Mouse (Mus musculus) midbrain, embryonic 15.5 days (tissue): ENCODE results near the gene Dhx33. TPM values are rescaled to one million over a fixed set of nuclear protein-coding genes. Genes with fewer than 3 reads are reported as not detected.
A peak's percentile ranks its signal among the peaks of the same experiment; 100 is the strongest.

ENCODE experiments used
- ATAC-seq: fragments of 200-750 bp; cut with Nextera tagmentation; replicated peaks from 2 replicates; pipeline ENCODE4 v1.8.0; 2017; ENCODE audit warnings: moderate TSS enrichment
- H3K27ac ChIP-seq: fragments of 300-500 bp; sonication (generic); 2 replicates; pipeline ENCODE4 v1.5.1; 2015; ENCODE audit warnings: mild to moderate bottlenecking, inconsistent platforms
- H3K27me3 ChIP-seq: fragments of 300-500 bp; sonication (generic); replicated peaks from 2 replicates; pipeline ENCODE4 v1.6.1; 2015; ENCODE audit warnings: inconsistent platforms
- H3K36me3 ChIP-seq: fragments of 300-500 bp; sonication (generic); replicated peaks from 2 replicates; pipeline ENCODE4 v1.6.1; 2015; ENCODE audit warnings: inconsistent platforms
- H3K4me1 ChIP-seq: fragments of 300-500 bp; sonication (generic); 2 replicates; pipeline ENCODE4 v1.6.1; 2015; ENCODE audit warnings: inconsistent platforms
- H3K4me2 ChIP-seq: fragments of 300-500 bp; sonication (generic); 2 replicates; pipeline ENCODE4 v1.6.1; 2015; ENCODE audit warnings: inconsistent platforms, mild to moderate bottlenecking, moderate library complexity
- H3K4me3 ChIP-seq: fragments of 300-500 bp; sonication (generic); 2 replicates; pipeline ENCODE4 v1.5.1; 2015; ENCODE audit warnings: mild to moderate bottlenecking, inconsistent platforms
- H3K9ac ChIP-seq: fragments of 300-500 bp; sonication (generic); 2 replicates; pipeline ENCODE4 v1.6.1; 2015; ENCODE audit warnings: mild to moderate bottlenecking, inconsistent platforms
- H3K9me3 ChIP-seq: fragments of 300-500 bp; sonication (generic); 2 replicates; pipeline ENCODE4 v1.6.1; 2016; ENCODE audit warnings: inconsistent platforms
- WGBS: fragments of 180-500 bp; shearing (Covaris S2); methylation state at CpG from one replicate; pipeline ENCODE4 v1.1.7; 2015; ENCODE audit warnings: mixed read lengths; 5-methylcytosine and 5-hydroxymethylcytosine counted together
- polyA plus RNA-seq: library from polyadenylated mRNA; unstranded; fragments of >200 nt; fragmentation: Nextera tagmentation; extraction: Ambion mirVana; gene quantifications from 2 replicates; pipeline ENCODE4 v1.2.1, GENCODE M21; 2015

Dhx33 gene
- polyA plus RNA-seq, 1 experiment from 2014 or later = 16.2 TPM

- 90% methylated on average over 1 of the region's 1 CpGs for WGBS
- H3K4me1 ChIP-seq = peaks cover 41% of the 10 kb centered on the region
- H3K9ac ChIP-seq = no peak overlapping the region
- ATAC-seq = no peak
- peak overlapping the region; percentile 15; the same call in 1 of the 2 replicates for H3K4me2 ChIP-seq
- H3K4me3 ChIP-seq = no peak overlapping the region
- H3K27ac ChIP-seq = no peak overlapping the region
- no peaks in the 10 kb centered on the region for H3K9me3 ChIP-seq
- peaks cover 9% of the 10 kb centered on the region for H3K36me3 ChIP-seq
- H3K27me3 ChIP-seq = no peaks in the 10 kb centered on the region
These were observed 12.8 kb upstream of the Dhx33 start for GRCm38 (mm10) chr11:71017051-71017450.

GRCm38 (mm10) chr11:71012743-71013142 is 8.5 kb upstream of the Dhx33 start:
- no peak overlapping the region for H3K9ac ChIP-seq
- H3K27ac ChIP-seq = no peak overlapping the region
- H3K4me1 ChIP-seq = peaks cover 17% of the 10 kb centered on the region
- H3K4me2 ChIP-seq = no peak overlapping the region
- H3K9me3 ChIP-seq = no peaks in the 10 kb centered on the region
- peaks cover 31% of the 10 kb centered on the region for H3K36me3 ChIP-seq
- WGBS = 95% methylated on average over 7 of the region's 7 CpGs
- no peak for ATAC-seq
- no peaks in the 10 kb centered on the region for H3K27me3 ChIP-seq
- no peak overlapping the region for H3K4me3 ChIP-seq

GRCm38 (mm10) chr11:71008321-71008720 is 4.1 kb upstream of the Dhx33 start:
- 98% methylated on average over 3 of the region's 3 CpGs for WGBS
- Histone ChIP-seq H3K27me3 (no peaks in the 10 kb centered on the region), H3K36me3 (peaks cover 31% of the 10 kb centered on the region), H3K9me3 (no peaks in the 10 kb centered on the region), H3K4me2 (no peak overlapping the region), H3K4me3 (no peak overlapping the region), H3K4me1 (peaks cover 8% of the 10 kb centered on the region), H3K9ac (no peak overlapping the region), H3K27ac (no peak overlapping the region)
- no peak for ATAC-seq

GRCm38 (mm10) chr11:71007831-71008230 is 3.6 kb upstream of the Dhx33 start:
- H3K36me3 ChIP-seq = peaks cover 30% of the 10 kb centered on the region

GRCm38 (mm10) chr11:71007026-71007425 is 2.8 kb upstream of the Dhx33 start:
- H3K9me3 ChIP-seq = no peaks in the 10 kb centered on the region
- H3K4me2 ChIP-seq = no peak overlapping the region
- WGBS = 95% methylated on average over 6 of the region's 6 CpGs
- no peaks in the 10 kb centered on the region for H3K27me3 ChIP-seq
- H3K9ac ChIP-seq = no peak overlapping the region
- no peak overlapping the region for H3K27ac ChIP-seq
- peaks cover 21% of the 10 kb centered on the region for H3K4me1 ChIP-seq
- H3K4me3 ChIP-seq = no peak overlapping the region
- no peak for ATAC-seq
- H3K36me3 ChIP-seq = peaks cover 21% of the 10 kb centered on the region; the same call in 1 of the 2 replicates

More at GRCm38 (mm10) chr11:71007831-71008230, 3.6 kb upstream of the Dhx33 start:
- H3K4me1 ChIP-seq = peaks cover 13% of the 10 kb centered on the region
- H3K27me3 ChIP-seq = no peaks in the 10 kb centered on the region
- WGBS = 93% methylated on average over 7 of the region's 7 CpGs
- H3K9ac ChIP-seq = no peak overlapping the region
- H3K27ac ChIP-seq = no peak overlapping the region
- no peak overlapping the region for H3K4me2 ChIP-seq
- H3K9me3 ChIP-seq = no peaks in the 10 kb centered on the region
- H3K4me3 ChIP-seq = no peak overlapping the region
- ATAC-seq = no peak

- Histone ChIP-seq H3K9me3 (no peaks in the 10 kb centered on the region), H3K4me1 (peaks cover 22% of the 10 kb centered on the region), H3K27me3 (no peaks in the 10 kb centered on the region), H3K27ac (peak overlapping the region; percentile 53), H3K4me3 (peak overlapping the region; percentile 100), H3K9ac (peak overlapping the region; percentile 20; the same call in 1 of the 2 replicates), H3K36me3 (peaks cover 12% of the 10 kb centered on the region; the same call in 1 of the 2 replicates), H3K4me2 (peak overlapping the region; percentile 91)
- no peak for ATAC-seq
- WGBS = 66% methylated on average over 5 of the region's 5 CpGs
These were observed 809 bp upstream of the Dhx33 start for GRCm38 (mm10) chr11:71005046-71005445.

- under 1% methylated on average over 49 of the region's 49 CpGs for WGBS
- peak; percentile 87 for ATAC-seq
- Histone ChIP-seq H3K36me3 (peaks cover 16% of the 10 kb centered on the region), H3K9me3 (no peaks in the 10 kb centered on the region), H3K9ac (peak overlapping the region; percentile 83), H3K4me2 (peak overlapping the region; percentile 91), H3K4me3 (peak overlapping the region; percentile 100), H3K27ac (peak overlapping the region; percentile 84), H3K27me3 (no peaks in the 10 kb centered on the region), H3K4me1 (peaks cover 22% of the 10 kb centered on the region)
These were observed 474 bp downstream of the Dhx33 start for GRCm38 (mm10) chr11:71003611-71004315.

- Histone ChIP-seq H3K36me3 (peaks cover 28% of the 10 kb centered on the region), H3K4me3 (no peak overlapping the region), H3K27me3 (no peaks in the 10 kb centered on the region), H3K4me2 (no peak overlapping the region), H3K9ac (no peak overlapping the region), H3K9me3 (no peaks in the 10 kb centered on the region), H3K27ac (no peak overlapping the region), H3K4me1 (peaks cover 22% of the 10 kb centered on the region)
- WGBS = 93% methylated on average over 4 of the region's 4 CpGs
- no peak for ATAC-seq
These were observed 3.1 kb downstream of the Dhx33 start for GRCm38 (mm10) chr11:71001167-71001566.

- Histone ChIP-seq H3K27ac (peak within 1 kb of the TSS; percentile 57), H3K4me1 (peaks cover 13% of the 10 kb centered on the region), H3K27me3 (no peaks in the 10 kb centered on the region), H3K9ac (peak within 1 kb of the TSS; percentile 81), H3K4me3 (peak within 1 kb of the TSS; percentile 89), H3K36me3 (peaks cover 45% of the 10 kb centered on the region; the same call in 1 of the 2 replicates), H3K9me3 (no peaks in the 10 kb centered on the region), H3K4me2 (peak within 1 kb of the TSS; percentile 69)
- ATAC-seq = peak; percentile 96
- under 1% methylated on average over 64 of the region's 64 CpGs for WGBS
These were observed 21.5 kb downstream of the Dhx33 start, which contains the start of gene C1qbp for GRCm38 (mm10) chr11:70982557-70983228. Gene C1qbp (minus strand): TSS chr11:70983026.

- Histone ChIP-seq H3K9ac (peak overlapping the region; percentile 81), H3K4me3 (peak overlapping the region; percentile 89), H3K4me2 (peak overlapping the region; percentile 69), H3K9me3 (no peaks in the 10 kb centered on the region), H3K27ac (no peak overlapping the region), H3K36me3 (peaks cover 45% of the 10 kb centered on the region), H3K4me1 (peaks cover 13% of the 10 kb centered on the region), H3K27me3 (no peaks in the 10 kb centered on the region)
- no peak for ATAC-seq
- whole genome bisulfite sequencing = 12% methylated on average over 12 of the region's 12 CpGs
These were observed 22.2 kb downstream of the Dhx33 start for GRCm38 (mm10) chr11:70982030-70982429.

- ATAC-seq = no peak
- Histone ChIP-seq H3K27ac (no peak overlapping the region), H3K36me3 (peaks cover 44% of the 10 kb centered on the region), H3K4me2 (no peak overlapping the region; the same call in 1 of the 2 replicates), H3K27me3 (no peaks in the 10 kb centered on the region), H3K9me3 (no peaks in the 10 kb centered on the region), H3K4me1 (peaks cover 13% of the 10 kb centered on the region), H3K9ac (no peak overlapping the region), H3K4me3 (no peak overlapping the region)
- 96% methylated on average over 14 of the region's 14 CpGs for WGBS
These were observed 23.3 kb downstream of the Dhx33 start for GRCm38 (mm10) chr11:70980751-70981510.

- Histone ChIP-seq H3K9ac (no peak overlapping the region), H3K27ac (no peak overlapping the region), H3K27me3 (no peaks in the 10 kb centered on the region), H3K4me3 (no peak overlapping the region), H3K36me3 (peaks cover 44% of the 10 kb centered on the region), H3K9me3 (no peaks in the 10 kb centered on the region), H3K4me1 (peaks cover 13% of the 10 kb centered on the region), H3K4me2 (no peak overlapping the region)
- no peak for ATAC-seq
- 85% methylated on average over 6 of the region's 6 CpGs for WGBS
These were observed 24.0 kb downstream of the Dhx33 start for GRCm38 (mm10) chr11:70980232-70980631.
